8 mouse cellular contexts compared by ENCODE assay signal in genomic region chr15:97720026-97720675, GRCm38 (mm10). TPM values are rescaled to one million over a fixed set of nuclear protein-coding genes. Genes with fewer than 3 reads are reported as not detected.
DNase-seq lines count a peak whose midpoint lies in the region; ATAC-seq lines count a peak whose summit lies in the region.

No protein-coding gene starts in this region.

- H3K9me3 ChIP-seq in hindbrain, embryonic 10.5 days, result no peaks in the 10 kb centered on the region
- no peaks in the 10 kb centered on the region for H3K9me3 ChIP-seq in hindbrain, embryonic 16.5 days (ENCODE audit: control insufficient read depth, low read length)
- no peaks in the 10 kb centered on the region for H3K9me3 ChIP-seq in heart, embryonic 11.5 days (replicated peaks; ENCODE audit: control insufficient read depth, low read length)
- H3K9me3 ChIP-seq in limb, embryonic 15.5 days, result no peaks in the 10 kb centered on the region

- WGBS in hindbrain, embryonic 10.5 days, result 81% methylated on average over 12 of the region's 12 CpGs
- WGBS in hindbrain, embryonic 16.5 days, result 78% methylated on average over 12 of the region's 12 CpGs
- 65% methylated on average over 12 of the region's 12 CpGs for WGBS in heart, embryonic 11.5 days (ENCODE audit: insufficient replicate concordance)
- 82% methylated on average over 12 of the region's 12 CpGs for WGBS in limb, embryonic 15.5 days

- H3K9ac ChIP-seq in hindbrain, embryonic 16.5 days (ENCODE audit: low read depth, low read length), result no peak overlapping the region; the same call in 1 of the 2 replicates
- H3K9ac ChIP-seq in heart, embryonic 11.5 days (ENCODE audit: low read depth, low read length), result 0 out of 2 replicates have a peak overlapping the region, but pooled peaks have one; percentile 34
- H3K9ac ChIP-seq in limb, embryonic 15.5 days, result no peak overlapping the region

- H3K27ac ChIP-seq in hindbrain, embryonic 10.5 days, result 0 out of 2 replicates have a peak overlapping the region, but pooled peaks have one; percentile 8
- H3K27ac ChIP-seq in hindbrain, embryonic 16.5 days (ENCODE audit: low read depth, low read length), result no peak overlapping the region
- no peak overlapping the region for H3K27ac ChIP-seq in heart, embryonic 11.5 days (ENCODE audit: low read depth, low read length)
- peak overlapping the region; percentile 59; the same call in 1 of the 2 replicates for H3K27ac ChIP-seq in limb, embryonic 15.5 days

- no peak for ATAC-seq in hindbrain, embryonic 16.5 days
- ATAC-seq in heart, embryonic 11.5 days (replicated peaks; ENCODE audit: insufficient number of reproducible peaks, low FRiP score, low TSS enrichment), result 0 out of 2 replicates have a peak, but pooled peaks have one; percentile 13
- no peak for ATAC-seq in limb, embryonic 15.5 days (ENCODE audit: insufficient number of reproducible peaks, low FRiP score, low TSS enrichment, low read depth)
- ATAC-seq in erythroid progenitor cell, adult 5-6 weeks (replicated peaks; ENCODE audit: low FRiP score, poor library complexity, severe bottlenecking), result no peak

- no peaks in the 10 kb centered on the region for H3K36me3 ChIP-seq in hindbrain, embryonic 10.5 days
- no peaks in the 10 kb centered on the region for H3K36me3 ChIP-seq in hindbrain, embryonic 16.5 days (ENCODE audit: control insufficient read depth, insufficient read depth, low read length)
- H3K36me3 ChIP-seq in heart, embryonic 11.5 days (ENCODE audit: control insufficient read depth, insufficient read depth, low read length), result no peaks in the 10 kb centered on the region
- no peaks in the 10 kb centered on the region for H3K36me3 ChIP-seq in limb, embryonic 15.5 days

- H3K4me3 ChIP-seq in hindbrain, embryonic 10.5 days, result no peak overlapping the region
- no peak overlapping the region for H3K4me3 ChIP-seq in hindbrain, embryonic 16.5 days (ENCODE audit: low read length)
- H3K4me3 ChIP-seq in heart, embryonic 11.5 days (ENCODE audit: low read depth, low read length), result no peak overlapping the region
- H3K4me3 ChIP-seq in limb, embryonic 15.5 days, result no peak overlapping the region

- no peak overlapping the region for H3K4me2 ChIP-seq in hindbrain, embryonic 16.5 days (ENCODE audit: low read length)
- no peak overlapping the region for H3K4me2 ChIP-seq in heart, embryonic 11.5 days
- H3K4me2 ChIP-seq in limb, embryonic 15.5 days, result no peak overlapping the region

- H3K27me3 ChIP-seq in hindbrain, embryonic 10.5 days (ENCODE audit: insufficient read depth, poor library complexity, severe bottlenecking), result 0 out of 2 replicates have a peak, but pooled peaks cover 4% of the 10 kb centered on the region
- no peaks in the 10 kb centered on the region for H3K27me3 ChIP-seq in hindbrain, embryonic 16.5 days (replicated peaks; ENCODE audit: control insufficient read depth, insufficient read depth, low read length)
- H3K27me3 ChIP-seq in heart, embryonic 11.5 days (ENCODE audit: control insufficient read depth, insufficient read depth, low read length), result no peaks in the 10 kb centered on the region
- H3K27me3 ChIP-seq in limb, embryonic 15.5 days, result no peaks in the 10 kb centered on the region

- no peak for DNase-seq in hindbrain, embryonic 10.5 days (ENCODE audit: low spot score)
- DNase-seq in A20 (ENCODE audit: low read depth, low spot score), result peak; percentile 51
- no peak for DNase-seq in left cerebral cortex, adult 8-10 months (ENCODE audit: low spot score in 2 of 2)
- no peak for DNase-seq in retina, embryonic 14.5 days (ENCODE audit: low spot score)

- peaks cover 12% of the 10 kb centered on the region; the same call in 1 of the 2 replicates for H3K4me1 ChIP-seq in hindbrain, embryonic 10.5 days (replicated peaks)
- no peaks in the 10 kb centered on the region for H3K4me1 ChIP-seq in hindbrain, embryonic 16.5 days (ENCODE audit: control insufficient read depth, insufficient read depth, low read depth, low read length)
- peaks cover 8% of the 10 kb centered on the region; the same call in 1 of the 2 replicates for H3K4me1 ChIP-seq in heart, embryonic 11.5 days (ENCODE audit: control insufficient read depth, insufficient read depth, low read length)
- peaks cover 16% of the 10 kb centered on the region for H3K4me1 ChIP-seq in limb, embryonic 15.5 days

RNA-seq across cellular contexts. Expression of gene Endou, which starts 11.0 kb away (rescaled TPM):
- polyA plus RNA-seq in hindbrain, embryonic 10.5 days (2016; fragmentation: Nextera tagmentation; extraction: Ambion mirVana), result 0.07 and 0.08 TPM in 2 replicates
- 0.14 and 0.41 TPM in 2 replicates for polyA plus RNA-seq in hindbrain, embryonic 16.5 days (2015; fragmentation: Nextera tagmentation; extraction: Ambion mirVana)
- 0.20 TPM in 1 of 2 replicates, not detected in the other for polyA plus RNA-seq in heart, embryonic 11.5 days (2014; fragmentation: Nextera tagmentation; extraction: Ambion mirVana)
- 60.0 and 68.0 TPM in 2 replicates for polyA plus RNA-seq in limb, embryonic 15.5 days (2015; fragmentation: Nextera tagmentation; extraction: Ambion mirVana)
- total RNA-seq in erythroid progenitor cell, adult 5-6 weeks (2015; ENCODE audit: low replicate concordance), result 3.8 TPM in 1 of 2 replicates, not detected in the other
- total RNA-seq in erythroid progenitor cell, adult 5-6 weeks (2017; ENCODE audit: low replicate concordance), result not detected in 2 replicates
- total RNA-seq in left cerebral cortex, adult 8-10 months (2022), result 1 to 10 TPM in 3 of 4 experiments, under 1 TPM in 1; 0.94 to 5.3 (median 3.3) TPM

RNA-seq across cellular contexts. Expression of gene Rpap3, which starts 14.5 kb away (rescaled TPM):
- 29.7 and 33.5 TPM in 2 replicates for polyA plus RNA-seq in hindbrain, embryonic 10.5 days (2016; fragmentation: Nextera tagmentation; extraction: Ambion mirVana)
- polyA plus RNA-seq in hindbrain, embryonic 16.5 days (2015; fragmentation: Nextera tagmentation; extraction: Ambion mirVana), result 32.8 and 33.8 TPM in 2 replicates
- polyA plus RNA-seq in heart, embryonic 11.5 days (2014; fragmentation: Nextera tagmentation; extraction: Ambion mirVana), result 30.4 and 30.5 TPM in 2 replicates
- polyA plus RNA-seq in limb, embryonic 15.5 days (2015; fragmentation: Nextera tagmentation; extraction: Ambion mirVana), result 20.8 and 21.2 TPM in 2 replicates
- total RNA-seq in erythroid progenitor cell, adult 5-6 weeks (2015; ENCODE audit: low replicate concordance), result 4.2 and 5.0 TPM in 2 replicates
- 6.4 and 6.6 TPM in 2 replicates for total RNA-seq in erythroid progenitor cell, adult 5-6 weeks (2017; ENCODE audit: low replicate concordance)
- 10 to 100 TPM; 29.6 to 32.8 (median 31.6) TPM for total RNA-seq in left cerebral cortex, adult 8-10 months (2022)

RNA-seq across cellular contexts. Expression of gene Rapgef3, which starts 47.6 kb away (rescaled TPM):
- polyA plus RNA-seq in hindbrain, embryonic 10.5 days (2016; fragmentation: Nextera tagmentation; extraction: Ambion mirVana), result 6.2 and 6.7 TPM in 2 replicates
- 17.8 and 18.4 TPM in 2 replicates for polyA plus RNA-seq in hindbrain, embryonic 16.5 days (2015; fragmentation: Nextera tagmentation; extraction: Ambion mirVana)
- 8.3 and 8.5 TPM in 2 replicates for polyA plus RNA-seq in heart, embryonic 11.5 days (2014; fragmentation: Nextera tagmentation; extraction: Ambion mirVana)
- 9.8 and 10.7 TPM in 2 replicates for polyA plus RNA-seq in limb, embryonic 15.5 days (2015; fragmentation: Nextera tagmentation; extraction: Ambion mirVana)
- not detected in 2 replicates for total RNA-seq in erythroid progenitor cell, adult 5-6 weeks (2015; ENCODE audit: low replicate concordance)
- 3.9 TPM in 1 of 2 replicates, not detected in the other for total RNA-seq in erythroid progenitor cell, adult 5-6 weeks (2017; ENCODE audit: low replicate concordance)
- total RNA-seq in left cerebral cortex, adult 8-10 months (2022), result 10 to 100 TPM; 38.3 to 61.9 (median 47.0) TPM

RNA-seq across cellular contexts. Expression of gene Slc48a1, which starts 58.2 kb away (rescaled TPM):
- polyA plus RNA-seq in hindbrain, embryonic 10.5 days (2016; fragmentation: Nextera tagmentation; extraction: Ambion mirVana), result 28.8 and 31.3 TPM in 2 replicates
- 118 and 122 TPM in 2 replicates for polyA plus RNA-seq in hindbrain, embryonic 16.5 days (2015; fragmentation: Nextera tagmentation; extraction: Ambion mirVana)
- polyA plus RNA-seq in heart, embryonic 11.5 days (2014; fragmentation: Nextera tagmentation; extraction: Ambion mirVana), result 45.1 and 51.1 TPM in 2 replicates
- 58.7 and 59.0 TPM in 2 replicates for polyA plus RNA-seq in limb, embryonic 15.5 days (2015; fragmentation: Nextera tagmentation; extraction: Ambion mirVana)
- total RNA-seq in erythroid progenitor cell, adult 5-6 weeks (2015; ENCODE audit: low replicate concordance), result 122 and 124 TPM in 2 replicates
- 74.2 and 96.2 TPM in 2 replicates for total RNA-seq in erythroid progenitor cell, adult 5-6 weeks (2017; ENCODE audit: low replicate concordance)
- total RNA-seq in left cerebral cortex, adult 8-10 months (2022), result 100 to 1,000 TPM; 149 to 181 (median 177) TPM

Comparison
In these comparisons a context has a peak if more than half of its experiments do, and no peak if none do; other contexts are left out.
1. H3K27ac ChIP-seq: peak in hindbrain, embryonic 10.5 days (single experiment) and limb, embryonic 15.5 days (single experiment); none in hindbrain, embryonic 16.5 days (single experiment) and heart, embryonic 11.5 days (single experiment).
2. RNA of gene Endou, which starts 11.0 kb away (polyA plus RNA-seq): 60.0 to 68.0 TPM in limb, embryonic 15.5 days; 0.14 to 0.41 TPM in hindbrain, embryonic 16.5 days, 0.07 to 0.08 TPM in hindbrain, embryonic 10.5 days and 0.20 TPM in heart, embryonic 11.5 days; every median in the first group is over 10 times any median in the second.